Mouse (Mus musculus) forebrain, embryonic 16.5 days (tissue): ENCODE results near the gene Slc47a2. TPM values are rescaled to one million over a fixed set of nuclear protein-coding genes. Genes with fewer than 3 reads are reported as not detected.

Source experiments
- ATAC-seq: fragments of 200-750 bp; cut with Nextera tagmentation; 2 replicates; pipeline ENCODE4 v1.8.0; 2017; ENCODE audit warnings: mild to moderate bottlenecking, moderate library complexity
- H3K27ac ChIP-seq: fragments of 300-500 bp; sonication (generic); 2 replicates; pipeline ENCODE4 v1.5.1; 2014; ENCODE audit warnings: low read length, control low read depth
- H3K27me3 ChIP-seq: fragments of 300-500 bp; sonication (generic); replicated peaks from 2 replicates; pipeline ENCODE4 v1.6.1; 2014; ENCODE audit warnings: low read length; ENCODE audit not compliant: control insufficient read depth, insufficient read depth
- H3K36me3 ChIP-seq: fragments of 300-500 bp; sonication (generic); 2 replicates; pipeline ENCODE4 v1.6.1; 2014; ENCODE audit not compliant: control insufficient read depth, insufficient read depth
- H3K4me1 ChIP-seq: fragments of 300-500 bp; sonication (generic); replicated peaks from 2 replicates; pipeline ENCODE4 v1.6.1; 2014; ENCODE audit warnings: low read length; ENCODE audit not compliant: control insufficient read depth, insufficient read depth
- H3K4me2 ChIP-seq: fragments of 300-500 bp; sonication (generic); 2 replicates; pipeline ENCODE4 v1.6.1; 2014; ENCODE audit warnings: mild to moderate bottlenecking, low read length, control low read depth
- H3K4me3 ChIP-seq: fragments of 300-500 bp; sonication (generic); replicated peaks from 2 replicates; pipeline ENCODE4 v1.5.1; 2014; ENCODE audit warnings: mild to moderate bottlenecking, low read length, control low read depth
- H3K9ac ChIP-seq: fragments of 300-500 bp; sonication (generic); replicated peaks from 2 replicates; pipeline ENCODE4 v1.6.1; 2014; ENCODE audit warnings: low read depth, low read length, control low read depth
- H3K9me3 ChIP-seq: fragments of 300-500 bp; sonication (generic); 2 replicates; pipeline ENCODE4 v1.6.1; 2016; ENCODE audit warnings: low read length; ENCODE audit not compliant: control insufficient read depth
- WGBS: fragments of 180-500 bp; shearing (Covaris S2); extraction: QIAGEN DNeasy Blood & Tissue Kit; methylation state at CpG from one replicate; pipeline ENCODE4 v1.1.7; 2014; 5-methylcytosine and 5-hydroxymethylcytosine counted together
- polyA plus RNA-seq: library from polyadenylated mRNA; unstranded; fragments of >200 nt; fragmentation: Nextera tagmentation; extraction: Ambion mirVana; gene quantifications from 2 replicates; pipeline ENCODE4 v1.2.1, GENCODE M21; 2015

Gene Slc47a2
- polyA plus RNA-seq, 1 experiment from 2014 or later, result not detected

DNA sequence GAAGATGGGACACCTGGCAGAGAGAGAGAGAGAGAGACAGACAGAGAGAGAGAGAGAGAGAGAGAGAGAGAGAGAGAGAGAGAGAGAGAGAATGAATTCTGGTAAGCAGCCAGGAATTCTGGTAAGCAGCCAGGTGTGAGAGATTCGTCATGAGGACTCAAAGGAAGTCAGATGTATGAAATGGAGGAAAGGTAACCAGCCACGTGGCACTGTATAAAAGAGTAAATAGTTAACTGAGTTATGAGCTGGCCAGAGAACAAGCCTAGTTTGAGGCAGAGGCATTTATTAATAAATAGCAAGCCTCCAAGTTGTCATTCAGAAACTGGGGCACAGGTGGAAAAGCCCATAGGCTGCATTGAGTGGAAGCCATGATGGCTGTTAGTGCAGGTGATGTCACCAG is 44.8 kb downstream of the Slc47a2 start:
- H3K9ac ChIP-seq, result no peak overlapping the region
- H3K4me3 ChIP-seq, result no peak overlapping the region
- no peaks in the 10 kb centered on the region for H3K9me3 ChIP-seq
- WGBS, result 59% methylated on average over 2 of the region's 2 CpGs
- no peak for ATAC-seq
- H3K4me2 ChIP-seq, result no peak overlapping the region
- no peak overlapping the region for H3K27ac ChIP-seq
- H3K4me1 ChIP-seq, result peaks cover 6% of the 10 kb centered on the region; the same call in 1 of the 2 replicates
- H3K36me3 ChIP-seq, result no peaks in the 10 kb centered on the region
- H3K27me3 ChIP-seq, result no peaks in the 10 kb centered on the region

DNA sequence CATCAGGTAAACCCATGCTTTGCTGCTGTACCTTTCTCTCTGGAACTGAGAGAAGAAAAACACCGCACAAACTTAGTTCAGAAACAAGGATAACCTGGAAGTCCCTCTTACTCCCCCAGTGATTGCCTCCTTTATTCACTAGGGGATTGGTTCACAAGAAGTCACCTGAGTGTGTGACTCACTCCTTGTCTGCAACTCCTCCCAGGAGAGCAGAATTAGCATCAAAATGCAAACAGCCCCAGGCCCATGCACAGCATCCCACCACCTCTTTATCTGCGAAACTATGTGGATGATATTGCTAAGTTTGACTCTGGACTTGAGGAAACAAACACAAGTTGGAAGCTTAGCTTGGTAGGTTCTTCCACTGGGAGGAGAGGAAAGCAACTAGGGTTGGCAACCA is 45.3 kb downstream of the Slc47a2 start:
- H3K4me2 ChIP-seq, result no peak overlapping the region
- H3K9me3 ChIP-seq, result no peaks in the 10 kb centered on the region
- H3K4me1 ChIP-seq, result peaks cover 6% of the 10 kb centered on the region; the same call in 1 of the 2 replicates
- ATAC-seq, result no peak
- H3K27me3 ChIP-seq, result no peaks in the 10 kb centered on the region
- no peak overlapping the region for H3K9ac ChIP-seq
- no peaks in the 10 kb centered on the region for H3K36me3 ChIP-seq
- 85% methylated on average over 2 of the region's 2 CpGs for WGBS
- H3K27ac ChIP-seq, result no peak overlapping the region
- no peak overlapping the region for H3K4me3 ChIP-seq

DNA sequence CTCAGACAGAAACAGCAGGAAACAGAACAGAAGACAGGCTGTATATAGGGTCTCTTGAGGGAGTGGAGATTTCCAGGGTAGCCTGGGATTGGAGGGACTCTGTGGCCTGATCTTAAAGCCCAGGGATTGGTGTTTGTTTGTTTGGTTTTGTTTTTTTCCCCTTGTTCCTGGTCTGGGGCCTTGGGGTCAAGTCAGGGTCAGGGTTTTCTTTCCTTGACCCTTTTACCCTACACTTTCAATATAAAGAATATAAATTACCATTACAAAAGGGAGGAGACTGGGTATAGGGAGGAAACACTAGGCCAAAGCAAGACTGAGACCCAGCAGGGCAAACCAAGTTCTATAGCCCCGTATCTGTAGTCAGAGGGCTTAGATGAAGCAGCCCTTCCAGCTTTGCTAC is 46.1 kb downstream of the Slc47a2 start:
- peaks cover 6% of the 10 kb centered on the region; the same call in 1 of the 2 replicates for H3K4me1 ChIP-seq
- no peak overlapping the region for H3K4me2 ChIP-seq
- no peaks in the 10 kb centered on the region for H3K36me3 ChIP-seq
- no peak overlapping the region for H3K4me3 ChIP-seq
- H3K27ac ChIP-seq, result no peak overlapping the region
- no peak overlapping the region for H3K9ac ChIP-seq
- 38% methylated on average over 1 of the region's 1 CpGs for WGBS
- H3K9me3 ChIP-seq, result no peaks in the 10 kb centered on the region
- H3K27me3 ChIP-seq, result no peaks in the 10 kb centered on the region
- no peak for ATAC-seq

DNA sequence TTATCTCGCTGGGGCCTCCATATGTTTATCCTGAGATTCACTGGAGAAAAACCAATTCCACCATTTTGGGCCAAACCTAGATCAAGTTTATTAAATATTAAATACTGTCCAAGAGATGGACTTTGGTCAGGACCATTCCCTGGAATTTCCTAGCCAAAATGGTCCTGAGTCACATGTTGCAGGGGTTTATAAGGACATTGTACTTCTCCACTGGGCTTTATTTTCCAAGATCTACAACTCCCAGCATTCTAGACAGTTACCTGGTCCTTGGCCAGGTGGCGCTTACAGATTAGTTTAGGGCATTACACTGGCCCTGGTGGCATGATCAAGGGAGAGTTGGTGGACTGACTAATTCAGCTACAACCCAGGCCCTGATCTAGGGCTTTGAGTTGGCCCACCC is 47.1 kb downstream of the Slc47a2 start:
- no peak for ATAC-seq
- Histone ChIP-seq H3K27ac (no peak overlapping the region), H3K36me3 (no peaks in the 10 kb centered on the region), H3K27me3 (no peaks in the 10 kb centered on the region), H3K4me3 (no peak overlapping the region), H3K9ac (no peak overlapping the region), H3K9me3 (no peaks in the 10 kb centered on the region), H3K4me2 (no peak overlapping the region), H3K4me1 (peaks cover 1% of the 10 kb centered on the region; the same call in 1 of the 2 replicates)
- 88% methylated on average over 2 of the region's 2 CpGs for WGBS

DNA sequence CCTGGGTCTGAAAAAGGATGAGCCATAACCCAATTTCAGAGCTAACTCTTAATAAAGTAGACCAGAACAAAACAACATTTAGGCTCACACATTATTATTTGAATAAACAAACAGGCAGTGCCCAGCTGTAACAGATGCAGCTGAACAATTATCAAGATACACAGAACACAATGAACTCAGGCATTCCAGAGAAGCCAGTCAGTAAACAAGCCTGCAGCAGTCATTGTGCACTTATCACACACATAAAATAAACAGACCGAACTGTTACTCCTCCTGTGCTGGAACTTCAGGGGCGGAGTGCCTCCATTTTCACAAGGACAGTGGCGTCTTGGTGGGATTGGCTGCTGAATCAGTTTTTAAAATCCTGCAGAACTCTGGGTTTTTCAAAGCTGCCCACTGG is 48.2 kb downstream of the Slc47a2 start:
- Histone ChIP-seq H3K27ac (no peak overlapping the region), H3K4me3 (no peak overlapping the region), H3K4me1 (no peaks in the 10 kb centered on the region), H3K4me2 (no peak overlapping the region), H3K36me3 (no peaks in the 10 kb centered on the region), H3K27me3 (no peaks in the 10 kb centered on the region), H3K9ac (no peak overlapping the region), H3K9me3 (no peaks in the 10 kb centered on the region)
- no peak for ATAC-seq
- 85% methylated on average over 3 of the region's 3 CpGs for WGBS

DNA sequence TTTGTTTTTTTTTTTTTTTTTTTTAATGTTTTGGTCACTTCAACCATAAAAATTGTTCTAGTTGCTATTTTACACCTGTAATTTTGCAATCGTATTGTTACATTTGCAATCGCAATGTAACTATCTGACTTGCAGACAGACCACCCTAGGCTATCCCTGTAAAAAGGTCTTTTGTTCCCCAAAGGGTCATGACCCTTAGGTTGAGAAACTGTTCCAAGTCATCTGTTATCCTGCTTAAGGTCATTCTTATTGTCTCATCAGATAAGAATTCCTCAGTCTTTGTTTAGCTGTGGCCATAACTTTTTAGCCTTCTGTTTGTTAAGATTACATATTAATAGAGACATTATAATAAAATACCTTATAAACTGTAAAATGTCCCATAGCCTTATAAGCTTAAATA is 49.4 kb downstream of the Slc47a2 start:
- Histone ChIP-seq H3K9me3 (no peaks in the 10 kb centered on the region), H3K4me3 (no peak overlapping the region), H3K36me3 (no peaks in the 10 kb centered on the region), H3K27ac (no peak overlapping the region), H3K27me3 (no peaks in the 10 kb centered on the region), H3K4me1 (no peaks in the 10 kb centered on the region), H3K9ac (no peak overlapping the region), H3K4me2 (no peak overlapping the region)
- 60% methylated on average over 2 of the region's 2 CpGs for WGBS
- no peak for ATAC-seq

DNA sequence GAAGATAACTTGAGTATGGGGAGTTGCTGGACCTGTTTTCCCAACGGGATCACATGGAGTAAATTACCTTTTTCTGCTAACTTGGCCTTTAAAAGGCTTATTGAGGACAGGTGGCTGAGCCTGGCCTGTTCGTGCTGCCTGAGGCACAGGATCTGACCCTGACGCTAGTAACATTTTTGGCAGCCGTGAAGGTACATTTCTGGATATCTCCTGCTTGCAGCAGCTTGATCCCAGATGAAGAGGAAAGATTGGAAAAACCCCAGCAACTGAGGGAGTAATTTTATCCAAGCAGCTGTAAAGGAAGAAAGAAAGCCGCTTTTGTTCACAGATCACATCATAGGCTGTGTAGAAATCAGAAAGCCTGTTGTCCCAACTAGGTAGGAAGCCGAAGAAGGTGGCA is 58.3 kb downstream of the Slc47a2 start:
- 79% methylated on average over 6 of the region's 6 CpGs for WGBS
- Histone ChIP-seq H3K4me3 (no peak overlapping the region), H3K4me2 (no peak overlapping the region), H3K9ac (no peak overlapping the region), H3K9me3 (no peaks in the 10 kb centered on the region), H3K4me1 (no peaks in the 10 kb centered on the region), H3K27me3 (no peaks in the 10 kb centered on the region), H3K27ac (no peak overlapping the region), H3K36me3 (no peaks in the 10 kb centered on the region)
- ATAC-seq, result no peak

DNA sequence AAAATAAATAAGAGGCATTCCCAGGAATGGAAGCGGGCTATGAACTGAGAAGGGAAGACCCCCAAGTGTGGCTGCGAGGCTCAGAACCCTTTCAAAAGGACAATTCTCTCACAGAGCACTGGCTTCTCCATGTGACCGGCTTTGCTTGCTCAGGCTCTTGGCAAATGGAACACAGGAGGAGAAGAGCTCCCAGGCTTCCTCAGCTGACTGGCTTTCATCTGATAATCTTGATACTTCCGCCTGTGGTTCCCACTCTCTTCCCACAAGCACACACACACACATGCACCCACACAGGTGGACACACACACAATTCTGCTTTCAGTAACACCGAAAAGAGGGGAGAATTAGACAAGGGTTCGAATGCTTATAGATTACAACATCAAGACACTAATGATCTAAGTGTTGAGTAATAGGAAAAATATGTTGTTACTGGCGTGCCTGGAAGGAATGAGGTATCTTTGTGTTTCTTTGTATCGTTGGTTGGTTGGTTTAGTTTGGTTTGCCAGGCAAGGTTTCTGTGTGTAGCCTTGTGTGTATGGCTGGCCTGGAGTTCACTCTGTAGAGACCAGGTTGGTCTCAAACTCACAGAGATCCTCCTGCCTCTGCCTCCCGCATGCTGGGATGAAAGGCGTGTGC is 59.1 kb downstream of the Slc47a2 start:
- Histone ChIP-seq H3K27ac (no peak overlapping the region), H3K4me3 (no peak overlapping the region), H3K9me3 (no peaks in the 10 kb centered on the region), H3K4me2 (no peak overlapping the region), H3K27me3 (no peaks in the 10 kb centered on the region), H3K36me3 (no peaks in the 10 kb centered on the region), H3K4me1 (no peaks in the 10 kb centered on the region), H3K9ac (no peak overlapping the region)
- no peak for ATAC-seq
- 89% methylated on average over 10 of the region's 10 CpGs for WGBS

DNA sequence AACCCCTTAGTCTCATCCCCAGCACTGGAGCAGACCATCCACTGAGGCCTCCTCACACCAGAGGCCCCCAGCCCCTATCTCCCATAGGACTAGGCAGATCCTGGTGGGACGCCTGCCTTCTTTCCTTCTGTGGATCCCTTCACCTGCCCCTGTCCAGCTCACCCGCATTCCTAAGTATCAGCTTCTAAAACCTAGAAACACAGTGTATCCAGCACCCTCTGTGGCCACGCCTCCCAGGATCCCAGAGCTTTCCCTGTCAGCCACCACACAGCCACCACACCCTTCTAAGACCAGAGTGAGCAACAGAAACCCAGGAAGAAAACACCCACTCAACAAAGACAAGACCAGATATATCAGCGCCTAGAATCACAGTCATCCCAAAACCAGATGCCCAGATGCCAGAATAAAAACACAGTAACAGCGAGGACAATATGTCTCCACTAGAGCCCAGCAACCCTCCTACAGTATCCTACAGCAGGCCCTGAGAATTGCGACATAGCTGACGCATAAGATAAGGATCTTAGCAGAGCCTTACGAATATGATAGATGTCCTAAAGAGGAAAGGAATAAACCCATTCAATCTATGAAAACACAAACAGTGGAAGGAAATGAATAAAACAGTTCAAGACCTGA is 64.1 kb downstream of the Slc47a2 start:
- no peak overlapping the region for H3K4me3 ChIP-seq
- no peak overlapping the region for H3K27ac ChIP-seq
- no peaks in the 10 kb centered on the region for H3K27me3 ChIP-seq
- no peaks in the 10 kb centered on the region for H3K4me1 ChIP-seq
- no peaks in the 10 kb centered on the region for H3K9me3 ChIP-seq
- H3K36me3 ChIP-seq, result no peaks in the 10 kb centered on the region
- no peak overlapping the region for H3K4me2 ChIP-seq
- no peak overlapping the region for H3K9ac ChIP-seq
- 87% methylated on average over 8 of the region's 8 CpGs for WGBS
- no peak for ATAC-seq
